Mouse (Mus musculus): ENCODE measurements around the gene Cpsf7.
A peak's percentile ranks its signal among the peaks of the same experiment; 100 is the strongest.
"Not testable (repeated sequence)": the region's sequence is repeated elsewhere in the genome, so short reads cannot be mapped to it uniquely, and the experiment has no call there.

The Cpsf7 gene

GRCm38 (mm10) chr19:10525106-10525901 is at the start of gene Cpsf7:
Gene Cpsf7, plus strand, starts transcription at chr19:10525266.
- peak; percentile 92 for DNase-seq

DNA sequence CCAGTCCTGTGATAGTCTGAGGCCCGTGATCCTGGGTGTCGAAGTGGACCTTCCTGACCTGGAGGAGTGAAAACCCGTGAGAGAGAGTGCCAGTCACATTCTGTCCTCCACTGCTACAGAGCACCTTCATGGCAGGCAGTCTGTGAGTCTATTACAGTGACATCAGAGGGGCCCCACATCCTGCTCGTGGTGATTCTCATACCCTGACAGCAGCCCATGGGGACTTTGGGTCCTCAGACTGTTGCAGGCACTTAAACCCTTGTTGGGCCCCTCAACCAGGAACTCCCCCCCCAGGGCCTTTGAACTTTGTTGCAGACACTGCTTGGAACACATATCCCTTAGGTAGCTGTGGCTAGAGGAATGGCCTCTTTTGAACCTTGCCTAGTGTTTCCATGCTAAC is 45.5 kb upstream of the Cpsf7 start:
- peak; percentile 53 for DNase-seq

GRCm38 (mm10) chr19:10482703-10483102 is 42.4 kb upstream of the Cpsf7 start, which contains the start of gene Ppp1r32:
Gene Ppp1r32, minus strand, starts transcription at chr19:10482928.
- DNase-seq, result no peak

- peak; percentile 40 for DNase-seq
These were observed 38.8 kb upstream of the Cpsf7 start for GRCm38 (mm10) chr19:10486264-10486738.

- no peak for DNase-seq
These were observed 29.4 kb upstream of the Cpsf7 start for GRCm38 (mm10) chr19:10495670-10496069.

- no peak for DNase-seq
These were observed 28.1 kb upstream of the Cpsf7 start for GRCm38 (mm10) chr19:10496976-10497375.

DNA sequence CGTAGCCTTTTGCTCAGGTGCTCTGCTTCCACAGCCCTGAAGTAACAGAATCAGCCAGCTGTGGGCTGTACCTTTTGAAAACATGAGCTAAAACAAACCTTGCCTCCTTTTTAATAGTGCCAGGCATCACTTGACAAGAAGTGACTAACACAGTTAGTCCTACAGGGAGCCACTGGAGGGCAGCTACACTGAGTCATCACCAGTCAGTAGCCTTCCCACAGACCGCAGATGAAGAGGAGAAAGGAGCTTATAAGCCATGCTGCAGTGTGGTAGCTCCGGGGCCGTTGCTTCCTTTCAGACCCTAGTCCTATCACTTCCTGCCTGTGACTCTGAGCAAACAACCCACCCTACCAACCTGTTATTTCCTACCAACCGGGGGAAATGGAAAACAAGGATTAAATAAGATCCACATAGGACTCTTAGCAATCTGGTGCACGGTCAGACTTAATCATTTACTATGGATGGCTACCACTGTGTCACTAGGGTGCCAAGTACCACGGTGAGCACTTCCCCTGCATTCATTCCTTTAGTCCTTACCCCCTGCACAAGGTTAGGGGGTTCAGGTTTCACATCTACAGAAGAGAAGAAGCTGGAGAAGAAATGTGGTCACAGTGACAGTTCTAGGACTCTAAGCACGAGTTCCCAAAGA is 27.4 kb upstream of the Cpsf7 start:
- no peak for DNase-seq

- DNase-seq, result no peak
These were observed 24.5 kb upstream of the Cpsf7 start for GRCm38 (mm10) chr19:10500581-10500980.

DNA sequence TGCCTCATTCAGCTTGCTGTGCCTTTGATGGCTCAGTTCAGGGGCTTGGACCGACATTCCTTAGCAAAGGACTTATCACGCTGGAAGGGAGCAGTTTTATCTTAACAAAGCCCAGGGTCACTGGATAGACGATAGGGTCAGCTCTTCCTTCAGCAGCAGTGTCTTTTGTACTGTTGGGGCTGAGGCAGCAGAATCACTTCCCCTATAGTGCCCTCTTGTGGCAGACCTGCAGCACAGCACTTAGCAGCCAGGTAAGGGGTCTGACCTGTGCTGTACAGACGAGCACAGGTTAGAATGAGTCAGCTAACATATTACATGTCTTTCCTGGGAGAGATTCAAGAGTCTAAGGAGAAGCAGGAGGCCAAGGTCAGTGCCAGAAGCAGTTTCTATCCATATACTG is 22.5 kb upstream of the Cpsf7 start:
- peak; percentile 66 for DNase-seq

- no peak for DNase-seq
These were observed 14.2 kb upstream of the Cpsf7 start for GRCm38 (mm10) chr19:10510759-10511330.

DNA sequence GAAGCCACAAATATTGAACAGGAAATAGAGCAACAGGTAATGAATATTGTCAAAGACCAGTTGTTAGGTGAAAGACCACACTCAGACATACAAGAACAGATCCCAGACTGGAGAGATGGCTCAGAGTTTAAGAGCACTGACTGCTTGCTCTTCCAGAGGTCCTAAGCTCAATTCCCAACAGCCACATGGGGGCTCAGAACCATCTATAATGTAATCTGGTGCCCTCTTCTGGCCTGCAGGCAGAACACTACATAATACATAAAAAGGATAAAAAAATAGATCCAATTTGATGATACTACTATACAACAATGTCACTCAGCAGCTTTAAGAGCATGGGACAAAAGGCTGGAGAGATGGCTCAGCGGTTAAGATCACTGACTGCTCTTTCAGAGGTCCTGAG is 4.7 kb upstream of the Cpsf7 start:
- no peak for DNase-seq

- DNase-seq, result no peak
These were observed 3.1 kb upstream of the Cpsf7 start for GRCm38 (mm10) chr19:10521926-10522325.

GRCm38 (mm10) chr19:10523483-10524080 is 1.5 kb upstream of the Cpsf7 start:
- DNase-seq, result no peak

DNA sequence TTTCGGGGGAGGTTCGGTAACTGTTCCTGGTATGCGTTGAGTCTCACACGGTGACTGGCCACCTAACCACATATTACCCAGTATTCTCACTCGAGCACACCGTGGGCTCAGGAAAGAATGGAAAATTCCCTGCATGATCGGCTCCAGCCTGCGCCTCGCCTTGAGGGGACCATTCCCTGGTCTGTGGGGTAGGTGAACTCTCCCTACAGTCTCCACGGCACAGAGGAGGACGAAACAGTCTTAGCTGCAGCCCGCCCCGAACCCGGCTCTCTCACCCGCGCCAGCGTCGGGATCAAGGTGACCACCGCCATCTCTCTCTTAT is 321 bp upstream of the Cpsf7 start:
- DNase-seq, result no peak

GRCm38 (mm10) chr19:10525910-10526309 is 844 bp downstream of the Cpsf7 start, which contains the start of gene Sdhaf2:
Gene Sdhaf2, minus strand, starts transcription at chr19:10526142.
- DNase-seq, result no peak

GRCm38 (mm10) chr19:10530082-10530481 is 5.0 kb downstream of the Cpsf7 start:
- DNase-seq, result peak; percentile 22

DNA sequence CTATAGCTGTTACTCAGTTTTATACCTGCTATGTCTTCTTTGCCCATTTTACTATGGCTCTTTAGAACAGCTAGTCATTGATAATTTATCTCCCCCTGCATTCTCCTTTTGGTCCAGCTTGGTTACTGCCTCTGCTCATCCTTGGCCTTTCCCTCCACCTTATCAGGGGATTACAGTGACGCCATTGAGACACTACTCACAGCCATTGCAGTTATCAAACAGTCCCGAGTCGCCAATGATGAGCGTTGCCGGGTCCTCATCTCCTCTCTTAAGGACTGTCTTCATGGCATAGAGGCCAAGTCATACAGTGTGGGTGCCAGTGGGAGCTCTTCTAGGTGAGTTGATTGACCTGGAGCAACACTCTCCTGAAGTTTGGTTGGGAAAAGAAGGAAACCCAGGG is 14.4 kb downstream of the Cpsf7 start:
- DNase-seq, result no peak

DNA sequence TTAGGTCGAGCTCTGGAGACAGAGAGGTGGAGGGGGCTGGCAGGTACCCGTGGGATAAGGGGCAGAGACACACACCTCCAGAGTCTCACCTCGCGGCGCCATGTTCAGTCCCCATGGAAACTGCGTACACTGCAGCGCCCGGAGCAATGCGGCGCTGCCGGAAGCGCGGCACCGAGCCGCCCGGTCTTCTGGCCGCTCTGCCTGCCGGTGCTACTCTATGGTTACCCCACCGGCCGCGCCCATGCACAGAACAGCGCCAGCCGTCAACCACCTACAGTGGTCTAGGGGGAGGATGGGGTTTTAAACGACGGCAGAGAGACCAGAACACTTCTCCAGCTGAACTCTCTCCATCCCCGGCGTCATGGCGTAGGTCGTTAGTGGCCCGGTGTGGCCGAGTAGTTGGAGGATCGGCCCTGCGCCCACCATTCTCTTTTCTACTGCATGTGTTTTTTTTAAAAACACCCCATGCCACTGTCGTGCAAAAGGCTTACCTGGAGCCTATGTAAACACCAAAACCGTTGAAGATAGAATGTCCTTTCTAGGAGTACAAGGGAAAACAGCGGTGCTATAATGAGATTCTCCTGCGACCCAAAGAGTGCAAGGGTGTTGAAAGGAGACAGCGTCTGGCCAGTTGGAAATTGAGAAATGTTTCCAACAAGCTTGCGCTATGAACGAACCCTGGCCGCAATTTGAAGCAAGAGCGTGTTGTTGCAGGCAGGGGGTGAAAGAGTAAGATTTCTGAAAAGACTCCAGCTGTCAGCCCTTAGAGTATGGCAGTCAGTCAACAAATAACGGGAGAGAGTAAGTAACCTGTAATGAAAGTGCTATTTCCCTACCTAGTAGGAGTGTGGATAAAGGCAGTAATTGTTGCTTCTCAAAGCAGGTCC is 30.8 kb downstream of the Cpsf7 start, which contains the start of gene Tmem216:
Gene Tmem216, minus strand, starts transcription at position 615 of the 887 bp plus-strand sequence.
- DNase-seq, result peak; percentile 92

DNA sequence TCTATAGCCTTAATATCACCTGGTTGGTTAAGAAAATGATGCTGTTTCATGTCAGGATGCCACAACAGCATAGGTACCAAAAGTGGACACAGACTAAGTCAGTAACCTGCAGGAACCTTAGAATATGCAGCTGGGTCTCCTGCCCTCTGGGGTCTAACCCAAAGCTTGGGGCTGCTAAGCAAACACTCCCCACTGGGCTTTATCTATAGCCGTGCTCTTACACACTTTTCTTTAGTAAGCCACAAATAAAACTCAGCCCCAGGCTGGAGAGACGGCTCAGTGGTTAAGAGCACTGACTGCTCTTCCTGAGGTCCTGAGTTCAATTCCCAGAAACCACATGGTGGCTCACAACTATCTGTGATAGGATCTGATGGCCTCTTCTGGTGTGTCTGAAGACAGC is 31.9 kb downstream of the Cpsf7 start:
- DNase-seq, result no peak

- DNase-seq, result no peak
These were observed 32.4 kb downstream of the Cpsf7 start for GRCm38 (mm10) chr19:10557430-10557829.

GRCm38 (mm10) chr19:10557837-10558375 is 32.8 kb downstream of the Cpsf7 start:
- not testable (repeated sequence) for DNase-seq

DNA sequence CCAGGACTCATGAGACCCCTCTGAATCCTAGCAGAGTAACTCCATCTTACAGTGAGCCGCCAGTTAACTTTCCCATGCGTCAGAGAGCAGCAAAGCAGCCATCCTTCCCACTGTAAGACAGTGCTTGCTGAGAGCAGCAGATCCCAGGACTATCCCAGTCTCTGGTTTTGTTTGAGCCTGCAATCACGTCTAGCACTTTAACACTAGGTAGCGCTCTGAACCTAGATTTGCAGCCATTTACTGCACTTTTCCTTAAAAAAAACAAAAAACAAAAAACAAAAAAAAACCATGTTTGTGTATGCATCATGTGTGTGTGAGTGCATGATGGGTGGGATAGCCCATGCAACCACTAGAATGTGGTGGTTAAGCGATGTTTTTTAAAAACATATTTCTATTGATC is 35.0 kb downstream of the Cpsf7 start:
- DNase-seq, result no peak
